Comparison of ENCODE assay signal across 13 mouse cellular contexts in the genomic region with DNA sequence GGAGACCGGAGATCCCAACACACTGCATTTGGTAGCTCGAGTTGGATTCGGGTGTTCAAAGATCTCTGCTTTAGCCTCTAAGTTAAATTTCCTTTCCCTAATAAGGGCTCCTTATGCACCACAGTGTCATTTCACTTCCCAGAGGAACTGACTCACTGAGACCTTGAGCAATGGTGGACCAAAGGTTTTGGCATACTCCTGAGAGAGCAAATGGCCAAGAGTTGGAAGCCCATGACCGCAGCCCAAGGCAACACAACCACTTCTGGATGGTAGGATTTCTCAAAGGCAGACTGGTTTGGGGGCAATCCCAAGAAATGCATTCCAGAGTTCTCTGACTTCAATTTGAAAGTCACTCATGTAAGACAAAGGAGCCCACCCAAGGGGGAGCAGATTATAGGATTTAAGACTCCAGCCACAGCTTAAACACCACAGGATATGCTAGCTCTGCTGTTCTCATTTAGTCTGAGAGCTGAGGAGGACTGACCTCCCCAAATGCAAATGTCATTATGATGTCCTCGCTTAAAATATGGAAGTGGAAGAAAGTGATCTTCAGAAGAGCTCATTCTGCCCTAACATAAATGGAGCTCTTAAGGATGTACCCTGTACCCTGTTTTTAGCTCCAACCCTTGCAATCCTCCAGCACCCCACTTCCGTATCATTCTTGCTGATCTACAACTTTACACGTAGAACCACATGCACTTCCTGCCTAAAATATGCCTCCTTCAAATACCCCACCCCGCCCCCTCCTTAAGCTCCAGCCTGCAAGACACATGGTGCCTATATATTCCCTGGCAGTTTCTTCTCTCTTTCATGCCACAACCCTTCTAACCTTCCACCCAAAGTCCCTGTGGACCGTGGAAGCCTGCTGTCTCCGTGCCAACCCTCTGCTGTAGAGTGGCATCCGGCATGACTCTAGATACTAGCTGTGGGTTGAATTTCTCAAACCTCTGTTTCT.
DNase-seq lines count a peak whose midpoint lies in the region; ATAC-seq and TF ChIP-seq lines count a peak whose summit lies in the region.
"Had no signal": no experiment of that assay in that cellular context is flagged by ENCODE, and none has a peak within 500 bp of the region (broad histone marks: within the 10 kb centered on the region; RNA-seq: fewer than 3 reads in every experiment).

No protein-coding gene starts in this region.

- TF ChIP-seq CTCF in stomach, postnatal 0 days (IDR thresholded peaks at IDR 0.05; ENCODE audit: low read depth) = no peak

- ATAC-seq in stomach, postnatal 0 days (ENCODE audit: low FRiP score, low TSS enrichment) = no peak
- ATAC-seq in megakaryocyte-erythroid progenitor cell, adult 5-6 weeks (replicated peaks; ENCODE audit: low FRiP score, low TSS enrichment, poor library complexity, severe bottlenecking) = no peak
- ATAC-seq: midbrain, embryonic 15.5 days had no signal

- no peak overlapping the region for H3K9ac ChIP-seq in stomach, postnatal 0 days (ENCODE audit: low read length)
- H3K9ac ChIP-seq: midbrain, embryonic 15.5 days had no signal

- no peaks in the 10 kb centered on the region for H3K9me3 ChIP-seq in embryonic facial prominence, embryonic 10.5 days
- H3K9me3 ChIP-seq in stomach, postnatal 0 days (ENCODE audit: control insufficient read depth, low read length) = no peaks in the 10 kb centered on the region
- H3K9me3 ChIP-seq: midbrain, embryonic 15.5 days had no signal

- peak; percentile 34 for DNase-seq in 3134 (ENCODE audit: extremely low read depth, insufficient read length, low spot score)
- peak; percentile 64 for DNase-seq in CD4-positive, CD25-positive, alpha-beta regulatory T cell, adult 2 months (ENCODE audit: low read depth, low spot score)
- DNase-seq in embryonic facial prominence, embryonic 10.5 days (ENCODE audit: low spot score) = no peak
- DNase-seq in stomach, postnatal 0 days (ENCODE audit: low spot score) = no peak
- no peak for DNase-seq in urinary bladder, postnatal 14 days (ENCODE audit: low spot score)
- DNase-seq in layer of hippocampus, postnatal 10 days (ENCODE audit: low spot score in 2 of 2) = no peak
- DNase-seq: cerebellum, postnatal 25 days; heart, postnatal 4 days; kidney, adult 11 months had no signal

- no peaks in the 10 kb centered on the region for H3K36me3 ChIP-seq in embryonic facial prominence, embryonic 10.5 days (replicated peaks)
- H3K36me3 ChIP-seq in stomach, postnatal 0 days (ENCODE audit: control insufficient read depth, insufficient read depth, low read length) = no peaks in the 10 kb centered on the region
- H3K36me3 ChIP-seq: midbrain, embryonic 15.5 days had no signal

- WGBS in embryonic facial prominence, embryonic 10.5 days = 85% methylated on average over 11 of the region's 11 CpGs
- WGBS in stomach, postnatal 0 days = 74% methylated on average over 11 of the region's 11 CpGs

- no peak overlapping the region for H3K4me3 ChIP-seq in embryonic facial prominence, embryonic 10.5 days
- no peak overlapping the region for H3K4me3 ChIP-seq in stomach, postnatal 0 days (ENCODE audit: low read depth, low read length)
- H3K4me3 ChIP-seq: midbrain, embryonic 15.5 days had no signal

- H3K27me3 ChIP-seq in embryonic facial prominence, embryonic 10.5 days (replicated peaks; ENCODE audit: low read depth, poor library complexity, severe bottlenecking) = no peaks in the 10 kb centered on the region
- no peaks in the 10 kb centered on the region for H3K27me3 ChIP-seq in stomach, postnatal 0 days (ENCODE audit: control insufficient read depth, insufficient read depth, low read length)
- H3K27me3 ChIP-seq: midbrain, embryonic 15.5 days had no signal

- no peak for TF ChIP-seq EP300 in stomach, postnatal 0 days (optimal IDR thresholded peaks at IDR 0.05)

- no peak overlapping the region for H3K4me2 ChIP-seq in stomach, postnatal 0 days (replicated peaks; ENCODE audit: low read depth)
- H3K4me2 ChIP-seq: heart, embryonic 11.5 days; midbrain, embryonic 15.5 days had no signal

- H3K27ac ChIP-seq in embryonic facial prominence, embryonic 10.5 days (replicated peaks) = 0 out of 2 replicates have a peak overlapping the region, but pooled peaks have one; percentile 37
- H3K27ac ChIP-seq in stomach, postnatal 0 days (replicated peaks) = 0 out of 2 replicates have a peak overlapping the region, but pooled peaks have one; percentile 18
- H3K27ac ChIP-seq: macrophage; midbrain, embryonic 15.5 days had no signal

- peaks cover 23% of the 10 kb centered on the region for H3K4me1 ChIP-seq in embryonic facial prominence, embryonic 10.5 days
- no peaks in the 10 kb centered on the region for H3K4me1 ChIP-seq in stomach, postnatal 0 days (replicated peaks; ENCODE audit: control insufficient read depth, insufficient read depth)

Comparison
In these comparisons a context has a peak if more than half of its experiments do, and no peak if none do; other contexts are left out.
1. DNase-seq: peak in 3134 (single experiment) and CD4-positive, CD25-positive, alpha-beta regulatory T cell, adult 2 months (single experiment); none in embryonic facial prominence, embryonic 10.5 days (single experiment), stomach, postnatal 0 days (single experiment), urinary bladder, postnatal 14 days (single experiment) and layer of hippocampus, postnatal 10 days (0 of 2).